Mouse (Mus musculus): ENCODE measurements at regions not wholly inside any gene's neighbourhood (a gene's known extent, or its start where the extent isn't known, plus 50 kb on each side); places are given as distances from the start of the nearest gene placed in this dataset.
A peak's percentile ranks its signal among the peaks of the same experiment; 100 is the strongest.

DNA sequence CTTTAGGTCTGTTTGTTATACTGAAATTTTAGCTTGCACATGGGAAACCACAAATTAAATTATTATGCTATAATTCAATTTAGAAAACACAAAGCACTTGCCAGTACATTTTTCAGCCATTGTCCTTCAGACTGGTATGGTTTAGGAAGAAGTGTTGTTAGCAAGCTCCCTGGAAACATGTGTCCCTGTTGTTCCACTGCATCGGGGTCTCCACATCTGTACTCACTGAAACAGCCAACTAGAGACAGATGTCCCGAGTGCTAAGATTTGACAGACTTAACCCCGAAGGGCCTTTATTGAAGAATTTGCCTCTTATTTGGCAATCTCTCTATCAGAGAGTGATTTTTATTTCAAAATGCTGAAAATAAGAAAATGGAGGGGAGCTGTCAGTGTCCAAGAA is 362.6 kb downstream of the Rfpl4b start:
- DNase-seq, result no peak

DNA sequence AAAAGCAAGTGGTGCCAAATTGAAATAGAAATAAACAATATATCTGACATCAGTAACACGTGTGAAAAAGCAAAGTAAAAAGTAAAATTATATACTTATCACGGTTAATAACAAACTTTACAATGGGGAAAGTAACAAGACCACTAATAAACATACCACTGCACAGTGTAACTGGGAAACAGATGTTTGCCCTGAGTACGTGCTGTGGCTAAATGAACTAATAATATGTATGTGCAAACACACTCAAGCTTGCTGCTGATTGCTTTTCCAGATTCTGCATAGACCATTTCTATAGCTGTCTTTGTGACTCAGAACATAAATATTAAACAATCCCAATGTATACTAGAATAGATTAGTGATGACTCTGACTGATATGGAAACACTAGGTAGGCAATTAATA is 363.2 kb downstream of the Rfpl4b start:
- DNase-seq, result no peak

DNA sequence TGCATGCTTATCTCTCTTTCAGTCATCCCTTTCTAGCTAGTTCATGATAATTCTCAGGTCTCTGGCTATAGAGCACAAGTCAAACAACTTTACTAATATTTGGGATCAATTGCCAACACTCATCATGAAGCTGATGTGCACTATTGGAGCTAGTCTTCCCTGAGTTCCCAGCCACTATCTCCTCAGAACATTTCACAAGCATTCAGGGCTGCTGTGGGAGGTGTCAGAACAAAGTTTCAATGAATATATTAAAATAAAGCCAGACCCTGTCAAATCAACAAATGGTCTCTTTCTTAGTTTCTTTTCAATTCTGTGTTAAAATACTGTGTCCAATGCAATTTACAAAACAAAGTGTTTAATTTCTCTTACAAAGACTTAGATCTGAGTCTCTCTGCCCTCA is 364.8 kb downstream of the Rfpl4b start:
- DNase-seq, result no peak

DNA sequence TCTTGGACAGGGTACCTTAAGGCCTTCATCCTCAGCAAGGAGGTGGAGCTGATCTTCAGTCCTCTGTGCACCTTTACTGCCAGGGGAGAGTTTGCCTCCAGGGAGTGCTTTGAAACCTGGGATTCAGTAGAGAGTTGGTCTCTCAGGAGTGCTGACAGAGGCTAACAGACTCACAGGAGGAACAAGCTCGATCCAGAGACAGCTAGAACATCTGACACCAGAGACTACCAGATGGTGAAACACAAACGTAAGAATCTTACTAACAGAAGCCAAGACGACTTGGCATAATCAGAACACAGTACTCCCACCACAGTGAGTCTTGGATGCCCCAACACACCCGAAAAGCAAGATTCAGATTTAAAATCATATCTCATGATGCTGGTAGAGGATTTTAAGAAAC is 372.3 kb downstream of the Rfpl4b start:
- DNase-seq, result no peak

DNA sequence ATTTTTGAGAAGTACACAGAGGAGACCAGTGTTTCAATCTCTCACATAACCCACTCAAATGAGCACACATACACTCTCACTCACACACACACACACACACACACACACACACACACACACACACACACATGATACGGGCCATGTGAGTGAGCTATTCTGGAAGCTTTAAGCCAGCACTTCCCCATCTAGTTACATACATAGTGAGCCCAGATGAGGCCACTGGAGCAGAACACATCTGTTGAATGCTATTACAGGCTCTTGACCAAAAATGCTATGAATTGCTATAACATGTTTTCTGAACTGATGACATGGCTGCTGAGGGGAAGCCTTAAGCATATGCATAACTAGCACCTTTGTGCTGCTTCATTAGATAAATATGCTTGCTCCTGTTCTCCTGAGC is 373.9 kb downstream of the Rfpl4b start:
- DNase-seq, result no peak

DNA sequence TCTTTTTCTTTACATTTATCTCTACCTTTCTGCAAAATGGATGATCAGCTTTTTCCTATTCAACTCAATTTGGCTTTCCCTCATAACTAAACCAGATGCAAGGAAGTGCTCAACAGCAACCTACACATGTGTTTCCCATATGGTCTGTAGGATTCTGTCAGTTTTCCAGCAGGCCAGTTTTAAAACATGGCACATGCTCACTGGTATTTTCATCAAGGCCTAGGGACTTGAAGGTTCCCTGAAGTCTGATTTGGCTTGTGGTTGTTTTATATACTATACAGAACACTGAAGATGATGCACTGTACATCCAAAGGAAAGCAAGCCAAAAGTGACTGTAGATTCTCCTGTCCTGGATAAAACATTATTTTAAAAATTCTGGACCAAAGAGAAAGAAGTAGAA is 374.3 kb downstream of the Rfpl4b start:
- DNase-seq, result no peak

DNA sequence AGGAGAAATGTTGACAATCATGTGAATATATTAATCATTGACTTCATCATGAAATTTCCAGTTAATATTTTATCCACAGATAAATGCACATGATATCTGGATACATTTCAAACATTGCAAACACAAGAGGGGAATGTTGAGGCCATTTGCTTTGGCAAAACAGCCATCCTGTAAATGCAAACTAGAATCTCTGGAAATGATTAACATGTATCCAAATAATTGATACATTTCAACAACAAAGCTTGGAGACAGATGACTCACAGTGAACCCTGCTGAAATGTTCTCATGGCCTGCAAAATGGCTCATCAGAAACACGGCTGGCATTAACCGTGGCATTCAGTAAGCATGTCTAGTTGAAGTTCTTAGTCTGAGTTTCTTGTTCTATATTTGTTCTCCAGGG is 382.3 kb downstream of the Rfpl4b start:
- no peak for DNase-seq

DNA sequence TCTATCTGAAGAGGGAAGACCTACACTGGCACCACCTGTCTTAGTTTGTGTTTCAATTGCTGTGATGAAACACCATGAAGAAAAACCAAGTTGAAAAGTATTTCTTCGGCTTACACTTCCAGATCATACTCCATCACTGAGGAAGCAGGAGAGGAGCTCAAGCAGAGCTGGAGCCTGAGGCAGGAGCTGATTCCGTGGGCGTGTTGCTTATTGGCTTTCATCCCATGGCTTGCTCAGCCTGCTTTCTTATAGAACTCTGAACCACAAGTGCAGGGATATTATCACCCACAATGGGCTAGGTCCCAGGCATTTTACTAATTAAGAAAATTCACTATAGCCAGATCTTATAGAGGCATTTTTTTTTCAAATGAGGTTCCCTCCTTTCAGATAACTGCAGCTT is 384.7 kb downstream of the Rfpl4b start:
- no peak for DNase-seq

DNA sequence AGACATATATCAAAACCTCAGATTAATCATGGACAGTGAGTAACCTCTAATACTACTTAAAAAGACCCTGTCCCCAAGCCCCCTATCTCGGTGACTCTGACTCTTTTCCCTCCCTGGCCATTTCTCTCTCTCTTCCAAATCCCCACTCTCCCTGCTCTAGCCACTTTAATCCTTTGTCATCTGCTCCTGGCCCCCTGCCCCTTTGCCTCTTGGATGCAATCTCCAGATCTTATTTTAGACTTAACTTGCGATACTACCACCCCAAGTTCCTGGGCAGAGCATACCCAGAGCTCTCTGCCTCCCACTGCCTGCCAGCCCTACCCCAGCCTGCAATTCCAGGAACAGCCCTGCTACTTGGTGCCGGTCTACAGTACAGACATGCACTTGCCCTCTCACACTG is 400.0 kb downstream of the Rfpl4b start:
- DNase-seq, result no peak

DNA sequence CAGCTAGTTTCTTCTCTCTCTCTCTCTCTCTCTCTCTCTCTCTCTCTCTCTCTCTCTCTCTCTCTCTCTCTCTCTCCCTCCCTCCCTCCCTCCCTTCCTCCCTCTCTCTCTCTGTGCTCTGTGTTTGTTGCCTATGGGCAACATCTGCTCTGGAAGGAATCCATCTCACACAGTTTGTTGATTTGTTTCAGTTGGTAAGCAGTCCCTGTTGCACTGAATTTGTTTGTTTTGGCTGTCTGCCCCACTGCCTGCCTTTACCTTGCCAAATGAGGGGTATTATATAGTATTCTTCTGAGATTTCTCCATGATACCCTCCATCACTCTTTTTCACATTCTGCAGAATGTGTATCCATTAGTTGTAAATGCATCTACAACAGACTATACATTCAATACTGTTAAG is 401.8 kb downstream of the Rfpl4b start:
- DNase-seq, result no peak

DNA sequence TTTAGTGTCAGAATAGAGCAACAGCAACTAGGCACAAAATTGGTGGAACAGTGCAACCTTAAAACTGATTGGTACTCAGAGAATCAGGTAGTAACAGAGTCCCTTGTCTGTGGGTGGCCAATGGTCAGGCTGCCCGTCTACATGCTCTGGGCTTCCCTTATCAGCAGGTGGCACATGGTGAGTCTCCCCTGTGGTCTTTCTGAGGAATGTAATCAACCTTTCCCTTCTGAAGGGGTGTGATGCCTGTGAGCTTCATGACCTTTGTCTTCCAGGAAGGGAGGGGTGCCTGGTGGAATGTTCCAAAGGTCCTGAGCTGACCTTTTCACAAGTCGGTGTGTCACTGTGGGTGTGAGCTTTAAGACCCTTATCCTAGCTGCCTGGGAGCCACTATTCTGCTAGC is 438.4 kb downstream of the Rfpl4b start:
- DNase-seq, result no peak

DNA sequence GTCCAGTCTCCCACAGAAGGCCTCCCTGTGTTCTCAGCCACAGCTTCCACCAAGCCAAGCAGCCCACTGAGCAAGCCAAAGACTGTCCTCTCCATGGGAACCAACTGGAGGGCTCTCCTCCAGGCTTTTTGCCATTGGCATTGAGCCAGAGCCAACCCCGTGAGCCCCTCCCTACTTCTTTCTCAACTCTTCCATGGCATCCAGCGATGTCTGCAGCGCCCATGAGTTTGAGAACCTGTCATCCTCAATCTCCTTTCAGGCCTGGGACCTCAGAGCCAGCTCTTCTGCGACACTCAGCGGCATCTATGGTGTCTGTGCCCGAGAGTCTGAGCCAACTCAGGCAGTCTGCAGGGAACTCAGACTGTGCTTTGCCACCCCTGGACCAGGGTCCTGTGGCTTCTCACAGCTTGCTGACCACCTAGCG is 439.7 kb downstream of the Rfpl4b start:
- peak; percentile 6 for DNase-seq

DNA sequence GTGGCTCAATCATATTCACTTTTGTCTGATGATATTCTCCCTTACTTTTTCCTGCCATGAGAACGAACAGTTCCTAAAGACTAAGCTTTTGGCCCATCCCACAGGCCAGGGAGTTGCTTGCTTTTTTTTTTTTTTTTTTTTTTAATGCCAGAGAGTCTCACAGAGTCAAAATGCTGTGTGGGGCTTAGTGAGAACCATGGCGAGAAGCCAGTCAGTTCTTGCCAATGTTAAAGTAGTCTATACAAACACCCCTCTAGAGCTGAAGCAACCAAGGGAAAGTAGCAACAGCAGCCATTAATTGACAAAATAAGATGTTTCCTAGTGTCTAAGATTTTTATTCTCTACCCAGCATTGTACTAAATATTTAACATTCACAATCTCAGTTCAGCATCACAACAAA is 441.2 kb downstream of the Rfpl4b start:
- no peak for DNase-seq

DNA sequence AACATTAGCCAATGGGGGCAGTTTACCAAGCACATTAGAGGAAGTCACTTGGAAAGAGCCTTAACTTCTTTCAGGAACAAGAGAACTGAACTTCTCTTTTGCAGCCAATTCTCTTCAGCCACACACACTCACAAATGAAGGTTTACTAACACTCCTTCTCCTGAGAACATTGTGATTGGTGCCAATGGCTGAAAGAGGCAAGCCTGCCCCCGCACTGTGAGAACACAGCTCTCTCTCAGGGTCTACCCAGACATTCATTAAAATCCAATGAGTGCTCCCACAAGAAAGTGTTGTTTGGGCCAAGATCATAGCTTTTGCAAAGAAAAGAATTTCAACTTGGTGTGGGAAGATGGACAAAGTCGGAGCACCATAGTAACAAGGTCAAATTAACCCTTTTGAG is 454.8 kb downstream of the Rfpl4b start:
- DNase-seq, result no peak

DNA sequence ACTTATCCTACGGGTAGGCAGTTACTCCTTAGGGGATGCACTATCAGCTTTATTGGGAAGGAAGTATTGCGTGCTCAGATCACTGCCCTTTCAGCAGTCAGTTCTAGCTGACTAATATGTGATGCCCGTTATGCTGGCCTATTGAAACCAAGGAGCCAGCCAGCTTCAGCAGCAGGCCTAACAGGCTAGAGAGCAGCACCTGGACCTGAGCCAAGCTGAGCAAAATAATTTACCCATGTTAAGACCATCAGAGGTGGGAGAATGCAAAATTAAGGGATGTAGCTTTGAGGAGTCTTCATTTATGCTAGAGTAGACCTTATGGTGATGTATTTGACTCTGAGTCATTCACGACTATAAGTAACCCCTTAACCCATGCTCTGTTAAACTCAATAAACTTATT is 456.7 kb downstream of the Rfpl4b start:
- no peak for DNase-seq

DNA sequence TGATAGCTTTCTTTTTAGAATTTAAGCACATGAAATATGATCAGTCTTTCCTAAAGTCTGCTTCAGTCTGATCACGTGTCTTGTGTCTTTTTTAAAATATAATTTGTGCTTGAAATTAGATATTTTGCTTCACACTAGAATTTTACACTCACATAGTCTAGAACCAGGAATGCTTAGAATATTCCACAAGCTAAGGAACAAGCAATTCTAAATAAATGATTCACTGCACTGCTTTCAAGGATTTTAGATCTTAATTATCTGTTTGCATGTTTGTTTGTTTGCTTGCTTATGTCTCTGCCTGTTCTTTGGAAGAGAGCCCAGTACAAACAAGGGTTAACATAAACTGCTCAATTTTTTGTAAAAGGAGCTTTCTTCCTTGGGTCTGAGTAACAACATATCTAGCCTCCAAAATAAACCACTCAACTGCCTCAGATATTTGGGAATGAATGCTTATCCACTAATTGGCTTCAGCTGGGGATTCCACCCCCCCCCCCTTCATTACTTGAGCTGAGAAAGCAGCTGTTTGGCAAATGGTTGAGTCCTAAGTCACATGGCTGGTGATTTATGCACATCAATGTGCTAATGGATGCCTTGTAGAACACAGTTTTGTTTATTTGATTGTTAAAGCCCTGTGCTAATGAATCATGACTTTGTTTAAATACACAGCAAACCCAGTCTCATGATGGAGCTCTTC is 463.9 kb downstream of the Rfpl4b start:
- DNase-seq, result peak; percentile 62

DNA sequence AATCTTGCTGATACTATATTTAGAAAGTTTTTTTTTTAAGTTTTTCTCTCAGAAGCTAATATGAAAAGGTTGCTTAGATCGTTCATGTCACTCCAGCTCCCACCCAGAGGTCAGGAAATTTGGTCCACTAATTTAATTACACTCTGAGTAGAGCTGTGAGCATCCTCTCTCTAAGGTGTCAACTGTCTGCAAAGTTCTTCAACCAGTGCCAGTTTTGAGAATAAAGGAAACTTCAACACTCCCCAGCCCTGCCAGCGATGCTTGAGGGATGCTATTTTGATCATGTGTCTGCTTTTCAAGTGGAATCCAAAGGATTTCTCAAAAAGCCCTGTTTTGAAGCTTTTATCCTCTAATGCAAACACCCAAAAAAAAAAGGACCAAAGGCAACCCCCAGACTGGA is 467.6 kb downstream of the Rfpl4b start:
- no peak for DNase-seq

DNA sequence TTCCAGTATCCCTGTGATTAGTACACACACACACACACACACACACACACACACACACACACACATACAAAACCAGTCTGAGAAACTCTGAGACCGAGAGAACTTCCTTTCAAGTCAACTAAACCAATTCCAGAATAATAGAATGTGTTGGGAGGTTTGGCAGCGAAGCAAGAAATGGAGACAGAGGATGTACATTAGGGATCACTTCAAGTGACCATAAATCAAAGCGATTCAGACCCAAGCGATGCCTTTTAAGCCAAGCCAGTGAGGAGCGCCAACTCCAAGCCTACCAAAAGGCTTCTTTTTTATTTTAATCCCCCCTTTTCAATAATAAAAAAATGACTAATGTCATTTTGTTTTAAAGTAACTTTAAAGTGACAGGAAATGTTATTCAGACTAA is 468.1 kb downstream of the Rfpl4b start:
- peak; percentile 40 for DNase-seq

DNA sequence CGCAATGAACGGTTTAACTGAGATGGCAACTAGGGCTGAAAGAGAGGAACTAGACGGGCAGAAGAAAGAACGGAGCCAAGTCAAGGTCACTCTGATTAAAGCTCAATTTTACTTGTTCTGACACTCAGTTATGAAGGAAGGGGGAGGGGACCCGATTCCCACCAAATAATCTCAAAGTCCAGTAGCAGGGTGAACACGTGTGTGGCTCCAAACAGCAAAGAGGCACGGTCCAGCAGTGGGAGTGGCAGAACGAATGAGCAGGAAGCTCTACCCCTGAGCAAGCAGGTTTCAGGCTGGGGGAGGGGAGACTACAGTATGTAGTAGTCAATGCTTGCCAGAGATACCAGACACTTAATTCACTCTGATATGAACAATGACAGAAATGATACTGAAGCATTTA is 474.6 kb downstream of the Rfpl4b start:
- peak; percentile 24 for DNase-seq

DNA sequence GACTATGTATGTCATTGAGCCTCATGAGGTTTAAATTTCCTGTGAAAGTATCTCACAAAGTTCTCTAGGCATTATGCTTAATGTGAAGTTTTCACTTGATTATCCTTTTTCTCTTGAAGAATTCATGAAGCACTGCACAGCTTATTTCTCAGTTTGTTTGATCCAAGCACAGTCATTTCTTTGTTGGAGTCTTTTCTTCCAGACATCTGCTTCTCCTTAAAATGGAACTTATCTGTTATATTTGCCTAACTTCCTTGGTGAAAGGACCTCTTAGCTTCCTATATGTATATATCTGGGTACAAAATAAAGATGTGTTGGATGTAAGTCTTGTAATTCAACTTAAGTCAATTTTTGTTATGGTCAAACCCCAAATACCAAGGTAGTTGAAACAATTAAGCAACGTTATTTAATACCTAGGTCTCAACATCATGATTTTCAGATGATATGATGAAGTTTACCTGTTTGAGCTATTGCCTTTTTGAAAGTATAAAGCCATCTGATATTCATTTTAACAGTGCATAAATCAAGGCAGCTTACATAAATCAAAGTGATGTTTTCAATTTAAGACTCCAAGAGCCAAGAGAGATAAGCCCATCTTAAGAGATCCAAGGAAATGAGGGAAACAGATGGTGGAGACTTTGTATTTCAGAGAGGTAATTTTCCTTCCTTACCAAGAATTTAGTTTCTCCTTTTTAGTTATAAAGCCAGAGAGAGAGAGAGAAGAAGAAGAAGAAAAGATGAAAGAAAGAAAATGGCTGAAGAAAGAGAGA is 481.0 kb downstream of the Rfpl4b start:
- no peak for DNase-seq

DNA sequence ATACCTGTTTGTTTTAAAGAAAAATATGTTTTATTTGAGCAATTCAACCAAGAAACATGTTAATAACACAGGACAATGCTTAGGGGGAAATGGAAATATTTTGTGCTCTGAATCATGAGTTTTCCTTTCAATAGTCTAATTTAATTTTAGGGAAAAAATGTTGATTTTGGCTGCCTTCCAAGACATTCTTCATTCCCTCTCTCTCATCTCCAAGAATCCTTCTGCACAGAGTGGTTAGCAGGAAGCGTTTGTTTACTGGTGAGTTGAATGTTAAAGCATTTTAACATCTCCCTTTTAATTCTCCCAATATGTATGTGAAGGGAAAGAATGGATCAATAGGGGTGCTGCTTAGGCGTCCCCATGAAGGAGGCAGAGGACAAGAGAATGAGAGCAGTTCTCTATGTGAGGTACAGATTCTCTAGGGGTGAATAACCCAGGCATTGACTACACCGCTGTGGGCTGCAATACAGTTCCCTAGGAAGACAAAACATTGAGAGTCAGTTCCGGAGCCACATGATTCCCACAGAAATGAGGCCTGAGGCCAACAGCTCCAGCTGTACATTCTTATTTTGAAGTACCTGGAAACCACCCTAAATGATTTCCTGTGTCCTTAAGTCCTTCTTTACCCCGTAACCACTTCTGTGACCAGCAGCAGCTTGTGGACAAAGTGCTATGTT is 512.7 kb downstream of the Rfpl4b start:
- peak; percentile 15 for DNase-seq

DNA sequence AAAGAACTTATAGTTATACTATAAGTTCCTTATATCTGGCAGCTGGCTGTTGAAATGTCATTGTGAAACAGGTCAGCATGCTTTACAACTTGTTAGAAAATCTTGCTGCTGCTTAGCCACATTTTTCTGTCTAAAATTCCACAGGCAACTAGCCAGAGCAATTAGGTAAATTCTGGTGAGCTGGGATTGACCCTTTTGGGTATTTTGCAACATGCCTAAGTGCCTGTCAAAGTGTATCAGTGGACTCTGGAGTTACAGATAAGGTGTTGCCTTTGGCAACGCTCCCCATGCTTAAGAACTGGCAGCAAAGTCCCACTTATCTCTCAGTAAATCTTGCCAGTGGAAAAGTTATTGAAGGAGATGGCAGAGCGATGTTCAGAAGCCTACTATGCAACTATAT is 525.9 kb downstream of the Rfpl4b start:
- DNase-seq, result no peak

DNA sequence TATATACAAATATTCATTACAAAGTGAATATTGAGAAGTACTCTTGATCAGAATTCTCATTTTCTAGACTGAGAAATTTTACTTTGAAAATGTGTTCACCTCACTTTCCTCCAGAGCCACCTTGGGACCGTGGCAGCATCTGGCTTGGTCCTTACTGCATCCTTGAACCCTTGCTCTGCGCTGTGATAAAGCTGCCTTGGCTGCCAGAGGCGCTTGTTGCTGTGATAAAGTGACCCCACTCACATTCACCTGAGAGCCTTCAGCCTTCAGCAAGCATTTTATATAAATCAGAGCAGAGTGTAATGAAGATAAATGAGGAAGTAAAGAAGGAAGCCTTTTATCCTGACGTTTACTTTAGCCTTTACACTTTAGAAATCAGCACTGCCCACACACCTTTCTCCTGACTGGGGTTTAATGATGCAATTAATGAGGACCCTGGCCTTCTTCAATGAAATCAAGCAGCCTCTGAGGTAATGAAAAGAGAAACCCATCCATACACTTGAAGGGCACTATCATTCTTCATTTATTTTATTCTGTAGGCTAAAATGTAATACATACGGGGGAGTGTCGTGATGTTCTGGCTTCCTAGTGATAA is 532.8 kb downstream of the Rfpl4b start:
- no peak for DNase-seq

DNA sequence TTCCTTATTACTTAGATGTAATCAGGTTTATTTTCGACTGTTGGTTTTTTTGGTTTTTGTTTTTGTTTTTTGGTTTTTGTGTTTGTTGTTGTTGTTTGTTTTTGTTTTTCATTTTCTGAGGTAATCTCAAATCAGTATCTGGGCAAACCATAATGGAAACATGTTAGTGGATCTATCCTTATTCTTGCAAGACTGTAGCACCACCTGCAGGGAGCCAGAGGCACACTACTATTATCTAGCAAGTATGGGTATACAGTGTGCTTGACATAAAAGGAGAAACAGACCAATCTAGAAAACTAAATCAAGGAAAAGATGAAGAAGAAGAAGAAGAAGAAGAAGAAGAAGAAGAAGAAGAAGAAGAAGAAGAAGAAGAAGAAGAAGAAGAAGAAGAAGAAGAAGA is 552.4 kb downstream of the Rfpl4b start:
- DNase-seq, result peak; percentile 6
